Mouse (Mus musculus) lung, embryonic 15.5 days (tissue): Measurements from ENCODE around the gene Gm10570. TPM values are rescaled to one million over a fixed set of nuclear protein-coding genes. Genes with fewer than 3 reads are reported as not detected.

Experiments used
- ATAC-seq: fragments of 200-750 bp; cut with Nextera tagmentation; 2 replicates; pipeline ENCODE4 v1.8.0; 2017; ENCODE audit warnings: moderate number of reproducible peaks, borderline replicate concordance; ENCODE audit not compliant: low FRiP score, low TSS enrichment; ENCODE audit errors: extremely low read depth
- H3K27ac ChIP-seq: fragments of 300-500 bp; sonication (generic); 2 replicates; pipeline ENCODE4 v1.5.1; 2015; ENCODE audit warnings: moderate library complexity, mild to moderate bottlenecking, inconsistent platforms
- H3K27me3 ChIP-seq: fragments of 300-500 bp; sonication (generic); 2 replicates; pipeline ENCODE4 v1.6.1; 2015; ENCODE audit warnings: inconsistent platforms
- H3K36me3 ChIP-seq: fragments of 300-500 bp; sonication (generic); 2 replicates; pipeline ENCODE4 v1.6.1; 2015; ENCODE audit warnings: inconsistent platforms
- H3K4me1 ChIP-seq: fragments of 300-500 bp; sonication (generic); 2 replicates; pipeline ENCODE4 v1.6.1; 2015; ENCODE audit warnings: inconsistent platforms
- H3K4me2 ChIP-seq: fragments of 300-500 bp; sonication (generic); 2 replicates; pipeline ENCODE4 v1.6.1; 2015; ENCODE audit warnings: inconsistent platforms, mild to moderate bottlenecking, moderate library complexity
- H3K4me3 ChIP-seq: fragments of 300-500 bp; sonication (generic); 2 replicates; pipeline ENCODE4 v1.5.1; 2015; ENCODE audit warnings: mild to moderate bottlenecking, inconsistent platforms
- H3K9ac ChIP-seq: fragments of 300-500 bp; sonication (generic); 2 replicates; pipeline ENCODE4 v1.6.1; 2015; ENCODE audit warnings: inconsistent platforms
- H3K9me3 ChIP-seq: fragments of 300-500 bp; sonication (generic); 2 replicates; pipeline ENCODE4 v1.6.1; 2016; ENCODE audit warnings: inconsistent platforms
- WGBS: fragments of 180-500 bp; shearing (Covaris S2); methylation state at CpG from one replicate; pipeline ENCODE4 v1.1.7; 2015; 5-methylcytosine and 5-hydroxymethylcytosine counted together
- polyA plus RNA-seq: library from polyadenylated mRNA; unstranded; fragments of >200 nt; fragmentation: Nextera tagmentation; extraction: Ambion mirVana; gene quantifications from 2 replicates; pipeline ENCODE4 v1.2.1, GENCODE M21; 2015

Gene Gm10570
- polyA plus RNA-seq, 1 experiment from 2014 or later = not detected

DNA sequence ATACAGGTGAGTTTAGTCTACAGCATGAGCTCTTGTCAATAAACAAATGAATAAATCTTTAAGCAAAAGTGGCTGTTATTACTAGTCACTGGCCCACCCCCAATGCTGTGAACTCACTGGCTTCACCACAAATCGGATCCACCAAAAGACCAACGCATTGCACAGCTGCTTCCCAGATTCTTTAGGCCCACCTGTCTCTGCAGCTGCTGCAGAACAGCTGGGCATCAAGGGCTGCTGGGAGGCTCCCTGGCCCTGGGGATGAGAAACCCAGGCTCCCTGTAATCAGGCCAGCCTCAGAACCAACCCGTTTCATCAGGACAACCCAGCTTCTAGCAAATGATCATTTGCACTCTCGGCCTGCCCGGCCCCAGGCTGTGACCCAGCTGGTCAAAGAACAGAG lies 25.6 kb downstream of the Gm10570 start:
- 68% methylated on average over 5 of the region's 5 CpGs for WGBS
- Histone ChIP-seq H3K36me3 (no peaks in the 10 kb centered on the region), H3K9me3 (no peaks in the 10 kb centered on the region), H3K27me3 (peaks cover 13% of the 10 kb centered on the region; the same call in 1 of the 2 replicates), H3K9ac (no peak overlapping the region), H3K4me2 (no peak overlapping the region), H3K4me1 (no peaks in the 10 kb centered on the region), H3K27ac (no peak overlapping the region), H3K4me3 (no peak overlapping the region)
- ATAC-seq = no peak

DNA sequence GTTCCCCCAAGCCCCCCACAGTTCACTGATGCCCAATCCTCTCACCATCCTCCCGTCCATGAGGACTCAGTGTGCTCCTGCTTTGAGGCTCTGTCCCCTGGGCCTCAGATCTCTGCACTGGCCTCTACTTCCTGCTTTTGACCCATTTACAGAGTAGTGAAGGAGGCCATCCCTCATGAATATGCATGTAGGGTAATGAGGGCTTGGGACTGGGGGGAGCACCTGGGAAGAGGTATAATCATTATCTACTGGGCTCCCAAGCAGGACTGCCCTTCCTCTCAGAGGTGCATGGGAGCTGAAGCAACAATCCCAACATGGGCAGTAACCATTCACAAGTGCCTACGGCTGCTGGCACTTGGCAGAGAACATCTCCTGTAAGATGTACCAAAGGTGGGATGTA lies 29.4 kb downstream of the Gm10570 start, which contains the start of gene Serinc2:
Gene Serinc2 (minus strand): TSS at position 101 of the 400 bp plus-strand sequence.
- H3K4me1 ChIP-seq = peaks cover 14% of the 10 kb centered on the region
- no peak within 1 kb of the TSS for H3K27ac ChIP-seq
- ATAC-seq = no peak
- no peak within 1 kb of the TSS for H3K4me3 ChIP-seq
- H3K27me3 ChIP-seq = peaks cover 37% of the 10 kb centered on the region
- H3K36me3 ChIP-seq = no peaks in the 10 kb centered on the region
- H3K4me2 ChIP-seq = no peak within 1 kb of the TSS
- H3K9me3 ChIP-seq = no peaks in the 10 kb centered on the region
- WGBS = 55% methylated on average over 2 of the region's 2 CpGs
- H3K9ac ChIP-seq = no peak within 1 kb of the TSS

DNA sequence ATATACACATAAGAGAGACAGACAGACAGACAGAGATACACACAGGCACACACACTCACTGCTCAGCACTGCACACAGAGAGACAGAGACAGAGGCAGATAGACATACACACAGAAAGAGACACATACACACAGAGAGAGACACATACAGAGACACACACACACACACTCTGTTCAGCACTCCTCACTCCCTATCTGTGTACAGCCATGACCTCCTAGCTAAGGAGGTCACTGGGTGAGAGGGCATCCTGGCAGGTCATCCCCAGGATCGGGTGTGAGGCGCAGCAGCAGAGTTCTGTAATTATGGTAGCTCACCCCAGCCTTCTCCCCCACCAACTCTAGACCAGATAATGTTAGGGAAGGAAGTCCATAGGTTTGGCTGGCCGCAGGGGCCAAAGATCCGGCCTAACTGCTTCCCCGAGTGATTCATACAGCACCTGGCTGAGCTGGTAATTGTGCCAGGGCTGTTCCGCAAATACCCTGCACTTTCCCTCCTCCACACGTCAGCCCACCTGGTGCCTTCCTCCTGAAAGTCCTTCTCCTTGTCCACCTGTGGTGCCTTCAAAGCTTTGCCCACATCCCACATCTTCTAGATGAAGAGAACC lies 31.8 kb downstream of the Gm10570 start:
- Histone ChIP-seq H3K4me2 (no peak overlapping the region), H3K4me1 (peaks cover 18% of the 10 kb centered on the region), H3K9ac (no peak overlapping the region), H3K27me3 (peaks cover 52% of the 10 kb centered on the region), H3K36me3 (no peaks in the 10 kb centered on the region), H3K4me3 (no peak overlapping the region), H3K27ac (no peak overlapping the region), H3K9me3 (no peaks in the 10 kb centered on the region)
- no peak for ATAC-seq
- WGBS = 53% methylated on average over 7 of the region's 7 CpGs

DNA sequence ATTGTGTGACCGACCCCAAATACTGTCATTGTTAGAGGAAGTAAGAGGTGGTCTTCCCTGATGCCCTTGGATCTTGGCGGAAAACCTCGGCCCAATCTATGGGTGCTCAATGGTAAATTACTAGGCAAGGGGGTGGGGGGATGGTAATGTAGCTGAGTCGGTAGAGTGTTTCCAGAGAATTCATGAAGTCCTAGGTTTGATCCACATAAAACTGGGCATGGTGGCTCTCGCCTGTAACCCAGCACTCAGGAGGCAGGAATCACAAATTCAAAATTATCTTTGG lies 32.7 kb downstream of the Gm10570 start:
- 46% methylated on average over 5 of the region's 5 CpGs for WGBS
- no peak for ATAC-seq
- H3K4me2 ChIP-seq = peak overlapping the region; percentile 89
- peaks cover 18% of the 10 kb centered on the region for H3K4me1 ChIP-seq
- no peaks in the 10 kb centered on the region for H3K9me3 ChIP-seq
- peaks cover 52% of the 10 kb centered on the region for H3K27me3 ChIP-seq
- H3K27ac ChIP-seq = no peak overlapping the region
- no peak overlapping the region for H3K9ac ChIP-seq
- no peaks in the 10 kb centered on the region for H3K36me3 ChIP-seq
- peak overlapping the region; percentile 55; the same call in 1 of the 2 replicates for H3K4me3 ChIP-seq

DNA sequence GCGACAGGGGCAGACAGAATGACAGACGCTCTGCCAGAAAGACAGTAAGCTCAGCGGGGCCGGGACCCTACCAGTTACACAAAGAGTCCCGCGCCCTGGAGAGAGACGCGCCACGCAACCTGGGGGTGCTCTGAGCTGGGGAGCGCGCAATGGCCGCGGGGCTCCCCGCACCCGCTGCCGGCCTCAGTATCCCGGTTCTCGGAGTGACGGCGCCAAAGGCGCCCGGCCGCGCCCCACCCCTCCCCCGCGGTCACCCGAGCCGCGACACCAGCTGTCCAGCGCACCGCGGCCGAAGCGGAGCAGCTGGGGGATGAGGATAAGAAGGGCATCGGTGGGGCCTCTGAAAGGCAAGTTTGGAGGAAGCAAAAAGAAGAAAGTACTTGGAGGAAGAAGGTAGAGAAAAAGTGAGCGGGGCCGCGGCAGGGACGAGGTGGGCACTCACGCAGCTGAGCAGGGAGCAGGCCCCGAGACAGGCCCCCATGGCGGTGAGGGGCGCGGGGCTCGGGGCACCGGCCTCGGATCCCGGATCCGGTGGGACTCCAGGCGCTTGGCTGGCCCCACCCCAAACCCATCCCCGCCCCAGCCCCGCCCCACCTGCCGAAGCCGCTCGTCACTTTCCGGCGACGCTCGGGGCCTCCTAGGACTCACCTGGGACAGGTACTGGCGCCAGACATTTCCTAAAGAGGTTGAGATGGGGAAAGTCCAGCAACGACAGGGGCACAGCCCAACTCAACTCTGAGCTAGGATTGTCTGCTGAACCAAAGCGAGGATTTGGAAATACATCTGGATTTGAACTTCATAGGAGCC lies 33.3 kb downstream of the Gm10570 start:
- peak; percentile 47; the same call in 1 of the 2 replicates for ATAC-seq
- peaks cover 52% of the 10 kb centered on the region for H3K27me3 ChIP-seq

DNA sequence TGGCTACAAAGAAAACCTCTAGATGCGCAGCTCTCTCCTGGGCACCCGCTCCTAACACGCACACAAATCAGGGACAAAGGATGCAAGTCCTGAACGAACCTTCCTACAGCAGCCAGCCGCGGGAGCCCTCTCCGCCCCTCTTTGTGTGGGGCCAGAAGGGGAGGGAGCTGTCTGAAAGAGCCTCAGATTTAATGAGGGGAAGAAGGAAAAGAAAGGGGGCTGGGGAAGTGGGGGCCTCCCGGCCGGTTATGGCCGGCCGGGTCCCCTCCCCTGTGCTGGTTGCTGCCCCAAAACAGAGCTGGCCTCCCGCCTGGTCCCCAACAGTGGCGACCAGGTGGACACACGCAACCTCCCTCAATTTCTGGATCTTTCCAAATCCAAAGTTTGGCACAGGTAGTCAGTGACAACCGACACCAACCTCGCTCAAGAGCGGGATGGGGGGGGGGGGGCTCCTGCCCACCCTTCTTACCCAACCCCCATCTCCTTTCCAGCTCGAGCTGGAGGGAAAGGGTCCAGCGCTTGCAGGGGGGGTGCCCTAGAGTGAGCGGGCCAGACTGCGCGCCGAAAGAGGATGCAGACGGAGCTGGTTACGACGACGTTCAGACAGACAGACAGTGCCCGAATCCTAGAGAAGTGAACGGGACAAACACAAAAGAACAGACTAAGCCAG lies 34.0 kb downstream of the Gm10570 start:
- ATAC-seq = peak; percentile 51
- H3K27ac ChIP-seq = no peak overlapping the region
- H3K9me3 ChIP-seq = no peaks in the 10 kb centered on the region
- peaks cover 52% of the 10 kb centered on the region for H3K27me3 ChIP-seq
- WGBS = under 1% methylated on average over 29 of the region's 29 CpGs
- peaks cover 18% of the 10 kb centered on the region for H3K4me1 ChIP-seq
- H3K36me3 ChIP-seq = no peaks in the 10 kb centered on the region
- H3K4me3 ChIP-seq = peak overlapping the region; percentile 55
- peak overlapping the region; percentile 45 for H3K9ac ChIP-seq
- peak overlapping the region; percentile 89 for H3K4me2 ChIP-seq

More for the DNA sequence above, 33.3 kb downstream of the Gm10570 start:
- Histone ChIP-seq H3K36me3 (no peaks in the 10 kb centered on the region), H3K27ac (no peak overlapping the region), H3K9ac (peak overlapping the region; percentile 45), H3K4me3 (peak overlapping the region; percentile 55), H3K4me1 (peaks cover 18% of the 10 kb centered on the region), H3K4me2 (peak overlapping the region; percentile 89), H3K9me3 (no peaks in the 10 kb centered on the region)
- 1% methylated on average over 62 of the region's 62 CpGs for WGBS

GRCm38 (mm10) chr4:130273698-130274345 lies 34.7 kb downstream of the Gm10570 start:
- Histone ChIP-seq H3K27me3 (peaks cover 52% of the 10 kb centered on the region), H3K36me3 (no peaks in the 10 kb centered on the region), H3K4me2 (peak overlapping the region; percentile 89), H3K9me3 (no peaks in the 10 kb centered on the region), H3K4me3 (peak overlapping the region; percentile 55), H3K4me1 (peaks cover 18% of the 10 kb centered on the region), H3K9ac (0 out of 2 replicates have a peak overlapping the region, but pooled peaks have one; percentile 45), H3K27ac (no peak overlapping the region)
- ATAC-seq = peak; percentile 16; the same call in 1 of the 2 replicates
- WGBS = 14% methylated on average over 11 of the region's 12 CpGs

GRCm38 (mm10) chr4:130270611-130271347 lies 37.7 kb downstream of the Gm10570 start:
- H3K9ac ChIP-seq = no peak overlapping the region
- 74% methylated on average over 6 of the region's 6 CpGs for WGBS
- no peak overlapping the region for H3K4me2 ChIP-seq
- ATAC-seq = no peak
- no peaks in the 10 kb centered on the region for H3K36me3 ChIP-seq
- H3K9me3 ChIP-seq = no peaks in the 10 kb centered on the region
- peaks cover 22% of the 10 kb centered on the region for H3K4me1 ChIP-seq
- peaks cover 33% of the 10 kb centered on the region for H3K27me3 ChIP-seq
- no peak overlapping the region for H3K27ac ChIP-seq
- H3K4me3 ChIP-seq = no peak overlapping the region

DNA sequence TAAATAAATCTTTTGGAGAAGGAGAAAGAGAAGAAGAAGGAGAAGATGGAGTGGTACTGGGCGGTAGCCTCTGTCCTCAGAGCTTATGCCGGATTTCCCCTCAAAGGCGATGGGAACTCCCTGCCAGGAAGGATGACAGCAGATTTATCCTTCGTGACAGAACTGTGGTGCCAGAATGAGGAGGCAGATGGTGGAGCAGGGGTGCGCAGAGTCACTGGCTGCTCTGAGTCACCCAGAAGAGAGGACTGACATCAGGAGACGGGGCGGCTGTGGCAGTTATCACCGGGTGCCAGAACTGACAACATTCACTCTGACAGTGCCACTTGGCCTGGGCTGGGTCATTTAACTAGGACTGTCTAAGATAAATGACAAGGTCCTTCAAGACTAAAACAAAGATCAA lies 38.4 kb downstream of the Gm10570 start:
- no peak for ATAC-seq
- no peak overlapping the region for H3K9ac ChIP-seq

DNA sequence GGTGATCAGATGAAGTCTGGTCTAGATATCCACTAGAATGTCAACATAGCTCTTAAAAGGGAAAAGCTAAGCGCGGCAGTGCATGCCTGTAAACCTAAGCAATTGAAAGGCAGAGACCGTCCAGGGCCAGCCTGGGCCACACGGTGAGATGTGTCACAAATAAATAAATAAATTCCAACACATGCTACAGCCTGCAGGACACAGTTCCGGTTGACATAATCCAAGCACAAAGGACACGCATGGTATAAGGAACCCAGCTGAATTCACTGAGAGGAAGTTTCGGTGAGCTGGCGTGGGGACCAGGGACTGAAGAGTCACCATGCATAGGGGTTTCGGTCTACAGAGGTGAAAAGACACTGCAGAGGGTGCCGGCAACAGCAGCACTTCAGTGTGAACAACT lies 39.7 kb downstream of the Gm10570 start:
- Histone ChIP-seq H3K27ac (no peak overlapping the region), H3K4me1 (peaks cover 5% of the 10 kb centered on the region), H3K4me2 (no peak overlapping the region), H3K9me3 (no peaks in the 10 kb centered on the region), H3K27me3 (peaks cover 23% of the 10 kb centered on the region; the same call in 1 of the 2 replicates), H3K36me3 (no peaks in the 10 kb centered on the region), H3K9ac (no peak overlapping the region), H3K4me3 (no peak overlapping the region)
- WGBS = 73% methylated on average over 10 of the region's 10 CpGs
- no peak for ATAC-seq

More for the DNA sequence above, 38.4 kb downstream of the Gm10570 start:
- no peak overlapping the region for H3K27ac ChIP-seq
- H3K4me2 ChIP-seq = no peak overlapping the region
- no peak overlapping the region for H3K4me3 ChIP-seq
- WGBS = 54% methylated on average over 8 of the region's 8 CpGs
- H3K4me1 ChIP-seq = peaks cover 18% of the 10 kb centered on the region
- peaks cover 26% of the 10 kb centered on the region for H3K27me3 ChIP-seq
- H3K36me3 ChIP-seq = no peaks in the 10 kb centered on the region
- no peaks in the 10 kb centered on the region for H3K9me3 ChIP-seq

DNA sequence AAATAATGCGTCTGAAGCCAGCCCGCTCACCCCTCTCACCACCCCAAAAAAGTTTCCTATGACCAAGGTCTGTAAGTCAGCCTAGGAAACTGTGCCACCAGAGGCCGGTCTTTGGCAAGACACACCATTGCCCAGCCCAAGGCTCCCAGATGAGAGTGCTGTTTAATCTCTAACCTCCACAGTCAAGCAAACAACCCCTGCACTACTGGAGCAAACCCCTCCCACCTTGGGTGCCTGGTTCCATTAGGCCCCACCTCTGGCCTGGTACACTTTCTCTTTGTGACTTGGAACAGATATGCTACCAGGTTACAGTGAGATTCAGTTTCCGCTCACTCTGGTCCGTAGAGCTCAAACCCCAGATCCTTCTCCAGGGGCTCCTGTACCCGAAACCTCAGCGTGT lies 41.4 kb downstream of the Gm10570 start:
- Histone ChIP-seq H3K4me1 (peaks cover 4% of the 10 kb centered on the region; the same call in 1 of the 2 replicates), H3K27ac (no peak overlapping the region), H3K27me3 (peaks cover 13% of the 10 kb centered on the region; the same call in 1 of the 2 replicates), H3K4me2 (peak overlapping the region; percentile 33), H3K36me3 (no peaks in the 10 kb centered on the region), H3K4me3 (no peak overlapping the region), H3K9me3 (no peaks in the 10 kb centered on the region), H3K9ac (no peak overlapping the region)
- WGBS = 62% methylated on average over 7 of the region's 7 CpGs
- ATAC-seq = no peak
